Mouse (Mus musculus) skeletal muscle tissue, adult 2 months (tissue): Measurements from ENCODE around the gene Hspa8.
"Not testable (repeated sequence)": the region's sequence is repeated elsewhere in the genome, so short reads cannot be mapped to it uniquely, and the experiment has no call there.

ENCODE experiments used
- DNase-seq: peaks from one replicate; pipeline ENCODE4 v3.0.0-alpha.2; 2012; ENCODE audit warnings: low read depth, low spot score

The Hspa8 gene

DNA sequence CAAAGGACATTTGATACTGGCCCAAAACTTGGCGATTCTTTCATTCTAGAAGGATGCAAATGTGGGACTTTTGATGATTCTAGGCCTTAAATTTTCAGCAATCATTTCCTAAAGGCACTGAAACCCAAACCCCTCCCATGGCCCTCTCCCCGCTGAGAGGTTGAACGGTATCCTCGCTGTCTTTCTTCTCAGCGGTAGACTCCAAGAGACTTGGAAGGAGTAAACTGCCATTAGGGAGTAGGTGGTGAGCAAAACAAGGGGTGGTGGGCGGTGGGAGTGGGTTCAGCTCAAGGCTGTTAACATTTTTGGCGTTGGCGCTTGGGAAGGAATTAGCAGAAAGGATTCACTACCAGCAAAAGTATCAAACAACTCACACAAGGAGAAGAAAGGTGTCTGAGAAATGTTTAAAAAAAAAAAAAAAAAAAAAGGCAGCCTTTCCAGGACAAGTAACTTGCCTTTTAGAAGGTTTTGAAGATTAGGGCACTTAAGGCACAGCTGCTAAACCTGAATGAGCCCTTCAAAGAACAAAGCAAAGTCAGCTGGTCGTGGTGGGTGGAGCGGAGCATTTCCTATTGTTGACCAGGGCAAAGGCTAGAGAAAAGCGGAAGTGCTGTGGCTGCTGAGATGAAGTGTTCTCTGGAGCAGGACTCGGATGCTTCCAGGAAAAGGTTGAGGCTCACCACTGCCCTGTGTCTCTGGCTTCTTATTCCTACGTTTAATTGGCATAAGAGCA lies 17.0 kb upstream of the Hspa8 start:
- peak; percentile 67 for DNase-seq

DNA sequence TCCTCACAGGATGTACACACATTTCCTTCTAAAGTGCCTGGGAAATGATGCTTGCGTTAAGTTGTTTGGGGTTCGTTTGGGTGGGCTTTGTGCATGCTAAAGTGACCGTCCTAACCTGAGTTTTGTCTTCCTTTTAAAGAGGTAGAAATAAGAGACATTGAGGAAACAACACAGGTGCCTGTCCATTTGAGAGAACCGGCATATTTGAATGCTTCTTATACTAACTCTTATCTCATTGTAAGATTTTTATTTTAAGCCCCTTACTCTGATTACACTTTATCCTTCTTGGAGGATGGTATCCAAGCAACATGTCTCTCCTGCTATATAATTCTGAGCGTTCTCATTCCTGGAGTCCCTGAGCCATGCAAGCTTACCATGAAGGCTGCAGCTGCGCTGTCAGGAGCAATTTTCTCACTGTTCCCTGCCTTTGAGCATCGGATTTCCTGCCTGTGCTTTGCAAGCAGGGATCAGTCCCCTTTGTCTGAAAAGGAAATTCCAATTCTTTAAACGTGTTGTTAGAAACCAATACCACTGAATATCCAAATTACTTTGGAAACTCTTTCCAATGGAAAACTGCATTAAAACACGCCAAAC lies 16.3 kb upstream of the Hspa8 start:
- no peak for DNase-seq

DNA sequence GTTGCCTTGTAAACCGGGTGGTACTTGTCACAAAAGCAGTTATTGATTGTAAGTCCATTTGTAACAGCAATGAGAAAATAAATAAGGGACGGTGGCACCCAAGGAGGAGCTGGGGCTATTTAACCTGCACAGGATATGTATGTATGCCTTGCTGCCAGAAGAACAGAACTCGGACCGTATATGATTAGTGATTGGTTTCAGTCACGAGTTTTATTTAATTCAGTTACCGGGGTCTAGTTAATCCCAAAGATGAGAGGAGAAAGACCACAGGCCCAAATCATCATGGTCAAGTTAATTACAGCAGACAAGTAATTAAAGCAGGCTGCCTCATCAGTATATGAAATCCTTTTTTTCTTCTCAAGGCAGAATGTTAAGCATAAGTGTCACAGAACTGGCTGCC lies 15.3 kb upstream of the Hspa8 start:
- no peak for DNase-seq

DNA sequence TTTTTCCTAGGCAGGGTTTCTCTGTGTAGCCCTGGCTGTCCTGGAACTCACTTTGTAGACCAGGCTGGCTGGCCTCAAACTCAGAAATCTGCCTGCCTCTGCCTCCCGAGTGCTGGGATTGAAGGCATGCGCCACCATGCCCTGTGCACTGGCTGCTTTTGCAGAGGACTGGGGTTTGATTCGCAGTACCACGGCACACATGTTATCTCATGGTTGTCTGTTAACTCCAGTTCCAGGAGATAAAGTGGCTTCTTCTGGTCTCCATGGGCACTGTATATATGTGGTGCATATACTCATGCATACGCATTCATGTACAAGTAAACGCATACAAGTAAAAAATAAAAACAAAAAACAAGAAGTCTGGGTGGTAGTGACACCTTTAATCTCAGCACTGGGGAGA lies 14.0 kb upstream of the Hspa8 start:
- not testable (repeated sequence) for DNase-seq

DNA sequence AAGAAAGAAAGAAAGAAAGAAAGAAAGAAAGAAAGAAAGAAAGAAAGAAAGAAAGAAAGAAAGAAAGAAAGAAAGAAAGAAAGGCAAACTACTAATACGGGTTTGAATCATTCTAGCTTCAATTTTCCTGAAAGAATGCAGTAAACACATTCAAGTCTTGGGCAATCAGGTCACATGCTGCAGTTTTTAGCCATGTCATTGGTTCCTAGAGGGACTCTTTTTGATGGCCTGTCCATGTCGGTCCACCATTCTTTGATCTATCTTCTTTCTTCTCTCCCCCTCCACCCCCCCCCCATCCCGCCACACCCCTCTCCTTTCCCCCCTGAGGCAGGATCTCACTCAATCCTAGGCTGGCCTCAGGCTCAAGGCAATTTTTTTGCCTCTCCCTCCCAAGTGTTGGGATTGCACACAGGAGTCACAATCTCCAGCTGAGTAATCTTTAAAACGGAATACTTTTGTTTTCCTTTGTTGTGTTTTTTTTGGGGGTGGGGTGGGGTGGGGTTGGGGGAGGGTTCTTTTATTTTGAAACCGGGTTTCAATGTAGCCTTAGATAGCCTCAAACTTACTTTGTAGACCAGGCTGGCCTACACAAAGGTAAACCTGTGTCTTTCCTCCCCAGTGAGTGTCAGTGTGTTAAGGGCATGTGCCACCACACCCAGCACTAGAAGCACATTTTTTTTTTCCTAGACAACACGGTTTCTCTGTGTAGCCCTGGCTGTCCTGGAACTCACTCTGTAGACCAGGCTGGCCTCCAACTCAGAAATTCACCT lies 8.7 kb upstream of the Hspa8 start:
- no peak for DNase-seq

DNA sequence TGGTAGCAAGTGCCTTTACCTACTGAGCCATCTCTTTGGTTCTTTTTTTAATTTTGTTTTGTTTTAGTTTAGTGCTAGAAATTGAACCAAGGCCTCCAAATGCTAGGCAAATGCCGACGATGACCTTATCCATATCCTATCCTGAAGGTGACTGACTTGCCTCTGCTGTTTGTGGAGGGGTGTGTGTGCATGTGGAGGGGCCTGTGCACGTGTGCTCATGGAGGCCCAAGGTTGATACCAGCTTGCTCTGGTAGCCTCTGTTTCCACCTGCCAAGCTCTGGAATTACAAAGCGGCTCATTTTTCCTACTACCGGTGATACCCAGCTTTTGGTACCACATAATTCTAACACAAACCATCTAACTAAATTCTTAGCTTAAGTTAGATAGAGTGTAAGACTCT lies 7.2 kb upstream of the Hspa8 start:
- DNase-seq: no peak

DNA sequence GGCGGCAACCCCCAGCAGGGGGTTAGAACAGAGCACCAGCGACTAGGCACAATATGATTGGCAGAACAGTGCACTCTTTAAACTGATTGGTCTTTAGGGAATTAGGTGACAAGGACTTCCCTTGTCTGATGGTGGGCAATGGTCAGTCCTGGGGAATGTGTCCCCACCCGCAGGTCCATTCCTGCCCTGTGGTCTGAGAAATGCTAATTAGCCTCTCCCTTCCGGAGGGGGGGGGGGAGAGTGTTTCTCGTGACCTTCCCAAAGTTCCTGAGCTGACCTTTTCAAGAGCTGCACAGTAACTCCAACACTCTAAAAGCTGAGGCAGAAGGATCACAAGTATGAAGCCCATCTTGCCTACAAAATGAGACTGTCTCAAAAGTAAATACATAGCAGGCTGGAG lies 6.5 kb upstream of the Hspa8 start:
- no peak for DNase-seq

DNA sequence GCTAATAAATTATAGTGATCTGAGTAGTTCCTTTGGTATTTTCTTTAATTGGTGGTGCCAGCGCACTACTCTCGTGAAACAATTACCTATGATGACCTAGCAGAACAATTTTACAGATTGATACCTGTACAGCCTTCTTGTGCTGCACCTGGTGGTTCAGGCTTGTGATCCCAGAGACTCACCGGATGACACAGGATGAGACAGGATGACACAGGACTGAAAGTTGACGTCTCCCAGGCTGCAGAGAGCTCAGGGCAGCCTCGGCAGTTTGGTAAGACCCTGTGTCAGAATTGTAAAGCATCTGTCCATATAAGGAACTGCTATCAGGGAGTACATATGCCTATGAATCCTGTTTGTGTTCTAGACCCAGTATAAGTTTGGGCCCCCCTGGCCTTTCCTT lies 5.9 kb upstream of the Hspa8 start:
- no peak for DNase-seq

DNA sequence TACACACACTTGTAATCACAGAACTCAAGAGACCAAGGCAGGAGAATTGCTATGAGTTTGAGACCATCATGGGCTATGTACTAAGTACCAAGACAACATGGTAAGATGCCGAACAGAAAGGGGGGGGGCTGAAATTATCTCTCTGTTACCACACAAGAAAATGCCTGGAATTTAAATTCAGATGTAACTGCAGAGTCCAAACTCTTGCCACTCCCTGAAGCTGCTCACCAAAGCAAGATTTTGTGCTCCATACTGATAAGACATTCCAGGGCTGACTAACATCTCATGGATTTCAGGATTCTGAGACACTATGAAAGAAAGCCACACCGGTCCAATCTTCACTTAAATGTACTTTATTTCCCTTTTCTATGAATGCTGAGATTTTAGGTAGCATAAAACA lies 5.2 kb upstream of the Hspa8 start:
- DNase-seq: no peak

DNA sequence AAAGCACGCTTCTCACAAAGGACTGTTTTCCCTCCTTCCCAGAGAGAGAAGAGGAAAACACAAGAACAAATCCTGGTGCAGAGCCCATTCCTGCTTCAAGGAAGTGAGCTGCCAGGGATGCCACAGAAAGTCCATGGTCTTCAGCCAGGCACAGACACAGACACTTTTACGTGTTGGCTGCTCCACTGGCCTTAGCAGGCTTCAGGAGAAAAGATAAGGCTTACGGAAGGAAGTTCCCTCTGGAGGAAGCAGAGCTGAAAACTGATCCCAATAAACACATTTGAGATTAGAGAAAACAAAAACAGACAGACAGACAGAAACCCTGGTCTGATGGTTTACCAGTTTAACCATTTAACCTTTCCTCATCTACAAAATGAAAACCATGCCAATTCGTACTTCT lies 4.7 kb upstream of the Hspa8 start:
- no peak for DNase-seq

DNA sequence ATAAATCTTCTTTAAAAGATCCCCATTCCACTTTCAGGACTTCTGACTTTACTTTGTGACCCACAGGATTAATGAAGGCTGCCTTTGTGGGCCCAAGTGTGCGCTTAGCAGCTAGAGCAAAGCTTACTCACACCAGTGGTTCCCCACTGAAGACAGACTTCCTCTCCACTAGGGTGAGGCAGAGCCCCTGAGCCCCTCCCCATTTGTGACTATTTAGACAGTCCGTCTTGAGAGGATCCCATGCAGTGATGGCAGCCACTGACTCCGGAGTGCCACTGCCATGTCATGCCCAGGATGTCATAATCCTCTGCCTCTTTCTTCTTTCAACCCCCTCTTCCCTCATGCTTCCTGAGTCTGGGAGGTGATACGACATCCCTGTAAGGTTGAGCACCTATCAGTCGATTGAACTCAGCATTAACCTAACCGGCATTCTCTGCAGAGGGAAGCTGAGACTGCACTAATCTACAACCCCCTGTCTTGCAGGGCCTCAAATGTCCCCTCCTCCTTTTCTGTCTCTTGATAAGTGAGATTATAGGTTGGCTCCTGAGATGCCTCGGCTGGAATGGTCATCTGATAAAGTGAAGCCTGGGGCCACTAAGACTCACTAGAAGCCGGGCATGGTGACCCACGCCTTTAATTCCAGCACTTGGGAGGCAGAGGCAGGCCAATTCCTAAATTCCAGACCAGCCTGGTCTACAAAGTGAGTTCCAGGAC lies 2.4 kb upstream of the Hspa8 start:
- no peak for DNase-seq

DNA sequence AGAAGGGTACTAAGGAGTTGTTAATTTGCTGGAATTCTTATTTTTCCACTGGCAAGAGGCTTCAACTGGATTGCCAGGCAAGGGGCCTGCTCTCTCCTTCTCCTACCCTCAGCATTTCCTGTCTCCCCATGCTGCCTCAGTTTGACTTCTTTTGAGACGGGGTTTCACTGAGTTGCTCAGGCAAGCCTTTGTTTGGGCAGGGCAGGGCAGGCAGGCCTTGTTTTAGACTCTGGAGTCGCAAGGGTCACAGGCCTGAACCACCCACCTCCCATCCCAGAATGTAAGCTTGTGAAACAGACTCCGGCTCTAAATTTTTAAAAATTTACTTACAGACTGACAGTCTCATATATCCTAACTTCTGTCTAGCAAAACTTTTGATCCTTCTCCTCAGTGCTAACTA lies 1.7 kb upstream of the Hspa8 start:
- DNase-seq: no peak

DNA sequence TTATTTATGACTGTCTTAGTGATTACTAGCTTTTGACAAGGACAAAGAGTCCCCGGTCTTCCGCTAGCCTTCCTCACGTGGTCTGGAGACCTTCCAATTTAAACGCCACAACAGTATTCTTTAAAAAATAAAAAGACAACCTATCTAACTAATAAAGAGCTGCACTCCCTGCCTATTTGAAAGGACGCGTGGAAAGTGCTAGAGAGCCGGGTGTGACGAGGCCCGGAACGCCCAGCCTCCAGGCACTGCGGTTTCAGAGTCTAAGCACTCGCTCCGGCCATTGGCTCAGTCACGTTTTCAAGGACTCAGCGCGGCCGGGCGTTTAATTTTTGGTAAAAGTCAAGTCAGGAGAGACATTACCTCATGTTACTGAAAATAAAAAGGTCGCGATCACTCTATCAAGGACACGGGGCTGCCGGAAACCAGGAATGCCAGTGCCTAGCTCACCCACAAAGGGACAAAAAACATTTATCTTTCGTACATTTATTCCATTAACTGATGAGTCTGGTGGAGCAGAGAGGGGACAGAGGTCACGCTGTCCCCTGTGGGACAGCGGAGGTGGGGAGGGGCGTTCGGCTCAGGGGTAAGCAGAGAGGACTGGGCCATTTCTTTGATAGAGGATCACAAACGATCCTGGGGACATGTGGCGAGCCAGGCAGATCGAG lies 815 bp upstream of the Hspa8 start:
- DNase-seq: peak; percentile 82

DNA sequence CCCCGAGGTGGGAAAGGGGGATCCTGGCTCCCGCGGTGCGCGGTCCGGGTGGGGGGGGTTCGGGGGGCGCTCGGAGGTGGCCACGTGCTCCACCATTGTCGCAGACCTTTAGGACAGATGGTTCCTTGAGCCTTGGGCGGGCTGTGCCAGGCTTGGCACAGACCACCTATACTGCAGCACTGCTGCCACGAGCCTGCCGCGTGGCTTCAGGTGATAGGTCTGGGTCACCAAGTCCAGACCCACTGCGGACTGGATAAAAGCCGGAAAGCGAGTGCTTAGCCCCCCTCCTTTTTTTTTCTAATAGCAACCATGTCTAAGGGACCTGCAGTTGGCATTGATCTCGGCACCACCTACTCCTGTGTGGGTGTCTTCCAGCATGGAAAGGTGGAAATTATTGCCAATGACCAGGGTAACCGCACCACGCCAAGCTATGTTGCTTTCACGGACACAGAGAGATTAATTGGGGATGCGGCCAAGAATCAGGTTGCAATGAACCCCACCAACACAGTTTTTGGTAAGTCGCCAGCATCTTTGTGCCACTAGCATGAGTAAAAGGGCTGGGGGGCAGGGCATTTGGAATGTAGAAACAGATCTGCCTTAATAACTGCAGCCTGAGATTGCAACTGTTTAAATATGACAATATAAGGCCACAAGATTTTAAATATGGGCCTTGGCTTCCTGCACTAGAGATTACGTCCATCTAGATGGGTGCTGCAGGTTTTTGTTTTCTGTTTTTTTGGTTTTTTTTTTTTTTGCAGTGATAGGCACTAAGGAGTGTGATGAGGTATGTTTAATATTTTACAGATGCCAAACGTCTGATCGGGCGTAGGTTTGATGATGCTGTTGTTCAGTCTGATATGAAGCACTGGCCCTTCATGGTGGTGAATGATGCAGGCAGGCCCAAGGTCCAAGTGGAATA lies 1.1 kb downstream of the Hspa8 start:
- DNase-seq: peak; percentile 76

DNA sequence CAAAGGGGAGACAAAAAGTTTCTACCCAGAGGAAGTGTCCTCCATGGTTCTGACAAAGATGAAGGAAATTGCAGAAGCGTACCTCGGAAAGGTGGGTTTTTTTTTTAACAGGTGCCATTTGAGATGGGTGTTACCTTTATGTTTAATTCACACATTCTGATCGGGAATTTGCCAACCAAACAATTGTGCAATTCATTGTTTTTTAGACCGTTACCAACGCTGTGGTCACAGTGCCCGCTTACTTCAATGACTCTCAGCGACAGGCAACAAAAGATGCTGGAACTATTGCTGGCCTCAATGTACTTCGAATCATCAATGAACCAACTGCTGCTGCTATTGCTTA lies 1.7 kb downstream of the Hspa8 start:
- DNase-seq: not testable (repeated sequence)

DNA sequence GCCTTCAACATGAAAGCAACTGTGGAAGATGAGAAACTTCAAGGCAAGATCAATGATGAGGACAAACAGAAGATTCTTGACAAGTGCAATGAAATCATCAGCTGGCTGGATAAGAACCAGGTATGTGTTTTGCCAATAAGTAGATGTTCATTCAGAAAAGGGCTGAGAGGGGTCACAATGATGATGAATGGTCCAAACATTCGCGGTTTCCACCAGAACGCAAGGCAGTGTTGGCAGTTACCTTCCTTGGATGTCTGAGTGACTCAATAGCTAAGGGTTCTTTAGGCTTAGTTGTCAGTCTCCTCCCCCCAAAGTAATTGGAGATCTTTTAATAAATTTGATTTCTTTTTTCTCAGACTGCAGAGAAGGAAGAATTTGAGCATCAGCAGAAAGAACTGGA lies 3.8 kb downstream of the Hspa8 start:
- DNase-seq: not testable (repeated sequence)

DNA sequence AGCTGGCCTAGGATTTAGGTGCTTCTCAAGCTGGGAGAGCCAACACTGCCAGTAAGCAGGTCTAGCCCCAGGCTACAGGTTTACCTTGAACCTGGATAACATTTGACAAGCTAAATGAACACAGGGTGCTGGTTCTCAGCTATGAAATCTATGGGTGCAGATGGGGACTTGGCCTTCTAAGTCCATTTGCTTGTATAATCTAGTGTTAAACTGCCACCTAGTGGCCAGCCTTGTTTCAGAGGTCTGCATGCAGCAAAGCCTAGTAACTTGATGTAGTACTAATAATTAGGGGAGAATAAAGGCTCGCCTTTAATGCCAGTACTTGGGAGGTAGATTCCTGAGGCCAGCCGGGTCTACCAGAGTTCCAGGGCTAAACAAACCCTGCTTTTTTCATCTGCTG lies 4.5 kb downstream of the Hspa8 start:
- peak; percentile 79 for DNase-seq

DNA sequence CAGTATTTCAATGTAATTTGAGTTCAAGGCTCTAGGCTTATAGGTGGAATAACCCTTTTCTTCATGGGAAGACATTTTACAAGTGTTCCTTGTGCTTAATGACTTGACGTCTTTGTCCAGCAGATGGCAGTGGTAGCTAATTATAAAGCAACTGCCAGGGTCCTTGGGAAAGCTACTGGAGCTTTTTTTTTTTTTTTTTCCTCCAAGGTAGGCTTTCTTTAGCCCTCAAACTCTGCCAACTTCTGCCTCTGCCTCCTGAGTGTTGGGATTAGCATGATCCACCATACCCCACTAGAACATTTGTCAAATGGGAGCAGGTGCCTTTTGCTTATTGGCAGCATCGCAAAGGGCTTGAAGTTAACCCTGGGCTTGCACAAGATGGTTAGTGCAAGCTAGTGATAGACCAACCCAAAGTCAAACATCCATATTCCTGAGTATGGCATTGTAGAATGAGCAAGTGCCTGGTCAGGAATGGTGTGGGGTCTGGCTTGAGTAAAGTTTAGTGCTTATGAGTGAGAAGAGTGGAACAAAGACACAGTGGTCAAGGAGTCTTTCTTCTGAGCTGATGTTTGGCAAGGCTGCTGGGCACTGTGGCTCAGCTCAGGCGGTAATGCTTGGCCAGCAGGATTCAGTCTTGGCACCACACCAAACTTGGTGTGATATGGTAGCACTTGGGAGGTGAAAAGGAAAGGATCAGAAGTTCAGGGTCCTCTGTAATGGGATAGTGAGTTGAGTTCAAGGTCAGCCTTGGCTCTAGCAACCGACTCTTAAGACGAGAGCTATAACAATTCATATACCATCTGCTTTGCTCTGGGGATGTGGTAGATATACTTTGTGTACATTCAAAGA lies 5.9 kb downstream of the Hspa8 start:
- DNase-seq: peak; percentile 45

DNA sequence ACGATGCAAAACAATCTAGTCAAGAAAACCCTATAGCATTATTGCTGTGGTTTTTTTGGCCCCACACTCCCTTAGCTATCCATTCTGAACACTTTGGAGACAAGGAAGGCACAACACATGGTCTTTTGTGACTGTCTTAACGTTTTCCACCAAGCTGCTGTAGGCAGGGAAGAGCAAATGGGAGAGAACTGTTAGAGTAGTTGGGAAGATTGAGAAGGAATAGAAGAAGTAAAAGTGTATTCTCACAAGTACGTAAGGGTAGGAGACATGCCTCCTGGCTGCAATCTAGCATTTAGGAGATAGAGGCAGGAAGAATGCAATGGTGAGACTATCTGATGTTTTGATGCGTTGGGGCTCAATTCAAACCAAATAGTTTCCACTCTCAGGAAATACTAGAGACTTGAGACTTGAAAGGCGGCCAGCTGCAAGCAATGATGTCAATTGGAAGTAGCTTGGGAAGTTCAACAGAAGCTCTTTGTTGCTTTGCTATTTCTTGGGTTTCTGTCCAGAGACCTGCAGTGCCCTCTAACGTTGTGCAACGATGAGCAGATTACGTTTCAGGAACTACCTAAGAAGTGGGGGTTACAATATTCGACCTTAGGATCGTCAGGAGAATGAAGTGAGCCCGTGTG lies 6.6 kb downstream of the Hspa8 start:
- DNase-seq: peak; percentile 37
